Mouse (Mus musculus) 416B (cell line): ENCODE measurements around the gene Trim28.

Source experiments
- DNase-seq: peaks from one replicate; pipeline ENCODE4 v3.0.0; 2011; ENCODE audit warnings: low read depth

Trim28 gene

GRCm38 (mm10) chr7:13001584-13001983 lies 2.7 kb downstream of the Trim28 start:
- no peak for DNase-seq

DNA sequence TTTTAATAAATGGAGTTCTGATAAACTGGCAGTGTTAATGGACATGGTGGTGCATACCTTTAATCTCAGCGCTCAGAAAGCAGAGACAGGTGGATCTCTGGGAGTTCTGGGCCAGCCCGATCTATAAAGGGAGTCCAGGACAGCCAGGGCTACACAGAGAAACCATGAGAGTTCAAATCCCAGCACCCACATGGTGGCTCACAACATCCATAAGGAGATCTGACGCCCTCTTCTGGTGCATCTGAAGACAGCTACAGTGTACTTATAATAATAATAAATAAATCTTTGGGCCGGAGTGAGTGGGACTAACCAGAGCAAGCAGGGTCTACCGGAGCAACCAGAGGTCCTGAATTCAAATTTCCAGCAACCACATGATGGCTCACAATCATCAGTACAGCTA lies 4.5 kb downstream of the Trim28 start:
- peak; percentile 43 for DNase-seq

DNA sequence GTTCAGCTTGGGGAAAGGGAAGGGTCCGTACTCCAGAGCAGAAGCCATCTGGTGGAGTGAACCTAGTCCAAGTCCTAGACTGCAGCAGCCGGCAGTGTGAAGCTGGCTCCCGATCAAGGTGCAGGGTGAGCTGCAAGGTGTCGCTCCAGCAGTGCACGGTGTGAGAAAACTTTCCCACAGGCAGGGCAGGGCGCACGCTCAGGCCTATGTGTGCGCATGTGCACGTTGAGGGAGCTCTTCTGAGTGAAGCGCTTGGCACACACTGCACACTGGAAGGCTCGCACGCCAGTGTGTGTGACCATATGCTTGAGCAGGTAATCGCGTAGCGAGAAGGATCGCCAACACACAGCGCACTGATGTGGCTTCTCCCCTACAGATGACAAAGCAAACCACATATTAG lies 7.1 kb downstream of the Trim28 start:
- DNase-seq, result no peak

GRCm38 (mm10) chr7:13006531-13006930 lies 7.6 kb downstream of the Trim28 start:
- no peak for DNase-seq

DNA sequence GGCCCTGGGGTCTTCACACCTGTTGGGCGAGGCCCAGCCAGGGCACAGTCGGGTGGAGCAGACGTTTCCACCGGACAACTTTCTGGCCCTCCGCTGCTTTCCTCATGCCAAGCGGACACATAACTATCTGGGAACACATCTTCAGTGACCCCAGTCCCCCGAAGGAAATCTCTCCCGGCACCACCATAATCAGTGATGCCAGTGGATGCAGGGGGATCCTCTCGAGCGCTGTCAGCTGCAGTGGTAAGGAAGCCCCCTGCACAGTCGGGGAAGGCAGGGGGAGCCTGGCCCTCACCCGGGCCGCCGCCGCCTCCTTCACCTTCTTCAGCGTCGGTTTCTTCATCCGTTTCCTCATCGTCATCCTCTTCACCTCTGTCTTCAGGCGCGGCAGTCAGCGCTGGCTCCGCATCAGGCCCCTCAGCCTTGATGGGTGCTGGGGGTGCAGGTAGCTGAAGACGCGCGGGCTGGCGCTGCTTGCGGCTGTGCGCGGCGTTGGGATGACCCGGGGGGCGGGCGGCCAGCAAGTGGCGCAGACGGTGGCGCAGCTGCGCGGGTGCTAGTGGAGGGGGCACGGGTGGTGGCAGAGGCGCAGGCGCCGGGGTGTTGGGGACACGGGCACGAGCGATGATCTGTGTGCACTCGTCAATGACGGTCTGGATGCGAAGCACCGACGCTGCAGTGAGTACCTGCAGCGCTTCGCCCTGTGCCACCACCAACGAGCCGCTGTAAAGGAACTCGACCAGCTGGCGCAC lies 8.6 kb downstream of the Trim28 start:
- DNase-seq, result no peak

GRCm38 (mm10) chr7:13009143-13010004 lies 10.5 kb downstream of the Trim28 start:
- DNase-seq, result peak; percentile 99

DNA sequence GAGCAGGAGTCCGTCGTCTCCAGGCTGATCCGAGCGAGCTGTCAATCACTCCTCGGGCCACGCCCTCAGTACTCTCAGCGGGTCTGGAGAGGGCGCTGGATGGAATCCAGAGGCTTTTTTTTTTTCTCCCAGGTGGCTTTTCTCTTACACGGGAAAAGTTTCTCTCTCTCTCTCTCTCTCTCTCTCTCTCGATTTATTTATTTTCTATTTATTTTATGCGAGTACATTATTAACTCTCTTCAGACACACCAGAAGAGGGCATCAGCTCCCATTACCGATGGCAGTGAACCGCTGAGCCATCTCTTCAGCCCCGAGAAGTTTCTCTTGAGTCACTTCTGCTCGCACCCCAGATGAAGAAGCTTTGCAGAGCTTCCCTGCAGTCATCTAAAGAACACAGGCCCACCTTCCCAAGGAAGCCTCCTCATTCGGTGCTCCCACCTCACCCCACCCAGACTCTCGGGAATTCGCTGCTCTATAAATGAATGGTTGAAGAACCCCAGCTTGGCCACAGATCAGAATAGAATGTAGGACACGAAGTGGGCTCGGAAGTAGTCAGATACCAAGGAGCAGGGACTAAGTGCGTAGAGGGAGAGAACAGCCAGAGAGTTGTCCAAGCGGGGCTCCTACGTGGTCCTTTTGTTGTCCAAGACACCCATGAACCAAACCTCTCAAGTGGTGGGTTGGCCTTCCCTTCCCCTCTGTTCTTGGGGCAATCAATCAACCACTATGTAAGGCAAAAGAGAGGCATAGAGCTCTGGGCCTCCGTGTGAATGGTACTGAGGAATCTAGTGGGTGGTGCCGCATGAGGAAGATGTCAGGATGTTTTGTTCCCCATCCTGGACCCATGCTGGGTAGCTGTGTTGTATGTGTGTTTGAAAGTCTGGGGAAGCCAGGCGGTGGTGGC lies 11.3 kb downstream of the Trim28 start, which contains the start of gene Zbtb45:
Gene Zbtb45, minus strand, starts transcription at position 30 of the 904 bp plus-strand sequence.
- peak; percentile 36 for DNase-seq

- no peak for DNase-seq
These were observed 14.8 kb downstream of the Trim28 start for GRCm38 (mm10) chr7:13013671-13014070.

GRCm38 (mm10) chr7:13014275-13014839 lies 15.4 kb downstream of the Trim28 start:
- no peak for DNase-seq

- no peak for DNase-seq
These were observed 16.3 kb downstream of the Trim28 start for GRCm38 (mm10) chr7:13015217-13015616.

GRCm38 (mm10) chr7:13022773-13023535 lies 24.0 kb downstream of the Trim28 start:
- peak; percentile 96 for DNase-seq

DNA sequence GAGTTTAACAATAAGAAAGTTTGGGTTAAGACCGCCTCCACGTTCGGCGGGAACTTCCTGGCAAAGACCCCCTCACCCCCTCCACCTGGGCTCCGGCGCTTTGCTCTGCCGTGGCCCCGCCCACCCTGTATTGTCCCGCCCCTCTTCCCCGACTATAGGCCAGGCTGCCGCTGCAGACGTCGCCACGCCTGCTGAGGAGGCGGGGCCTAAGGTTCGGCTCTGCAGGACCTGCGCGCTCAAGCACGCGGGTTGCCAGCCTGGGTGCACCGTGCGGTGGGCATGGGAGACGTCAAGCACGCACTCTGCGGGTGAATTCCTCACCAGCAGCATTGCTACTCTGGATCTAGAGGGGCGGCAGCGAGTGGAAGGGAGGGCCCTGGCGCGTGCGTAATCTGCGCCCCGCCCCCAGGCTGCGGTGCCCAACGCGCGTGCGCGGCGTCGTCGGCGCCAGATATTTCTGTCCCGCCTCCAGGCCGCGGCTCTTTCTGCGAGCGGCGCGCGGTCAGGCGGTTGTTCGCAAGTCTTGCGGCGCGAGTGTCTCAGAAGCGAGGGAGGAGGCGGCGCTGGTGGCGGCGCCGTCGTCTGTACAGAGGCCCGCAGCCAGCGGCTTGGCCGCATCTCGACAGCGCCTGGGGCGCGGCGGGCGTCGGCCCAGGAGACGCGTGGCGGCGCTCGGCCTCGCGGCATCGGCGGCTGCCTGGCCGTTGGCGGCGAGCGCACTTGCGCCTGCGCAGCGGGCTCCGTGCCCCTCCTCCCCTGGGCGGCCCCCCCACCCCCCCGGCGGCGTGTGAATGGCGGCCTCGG lies 25.2 kb downstream of the Trim28 start:
- peak; percentile 96 for DNase-seq

GRCm38 (mm10) chr7:13024805-13025204 lies 25.9 kb downstream of the Trim28 start:
- DNase-seq, result peak; percentile 69

GRCm38 (mm10) chr7:13025511-13026112 lies 26.7 kb downstream of the Trim28 start:
- DNase-seq, result no peak

DNA sequence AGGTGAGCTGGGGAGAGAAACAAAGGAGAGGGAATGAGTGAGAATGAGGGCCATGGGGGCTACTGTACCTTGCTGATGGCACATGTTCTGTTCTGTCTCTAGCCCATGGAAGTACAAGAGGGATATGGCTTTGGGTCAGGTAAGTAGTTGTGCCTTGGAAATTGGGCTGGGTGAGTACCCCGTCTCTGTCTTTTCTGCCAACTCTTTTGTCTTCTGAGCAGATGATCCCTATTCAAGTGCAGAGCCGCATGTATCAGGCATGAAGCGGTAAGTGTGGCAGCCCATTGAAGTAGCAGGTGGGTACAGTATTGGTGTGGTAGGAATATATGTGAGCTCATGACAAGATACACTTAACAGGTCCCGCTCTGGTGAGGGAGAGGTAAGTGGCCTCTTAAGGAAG lies 30.1 kb downstream of the Trim28 start:
- DNase-seq, result no peak

- DNase-seq, result peak; percentile 59
These were observed 32.2 kb downstream of the Trim28 start for GRCm38 (mm10) chr7:13031069-13031468.

GRCm38 (mm10) chr7:13031983-13032382 lies 33.1 kb downstream of the Trim28 start:
- DNase-seq, result no peak

DNA sequence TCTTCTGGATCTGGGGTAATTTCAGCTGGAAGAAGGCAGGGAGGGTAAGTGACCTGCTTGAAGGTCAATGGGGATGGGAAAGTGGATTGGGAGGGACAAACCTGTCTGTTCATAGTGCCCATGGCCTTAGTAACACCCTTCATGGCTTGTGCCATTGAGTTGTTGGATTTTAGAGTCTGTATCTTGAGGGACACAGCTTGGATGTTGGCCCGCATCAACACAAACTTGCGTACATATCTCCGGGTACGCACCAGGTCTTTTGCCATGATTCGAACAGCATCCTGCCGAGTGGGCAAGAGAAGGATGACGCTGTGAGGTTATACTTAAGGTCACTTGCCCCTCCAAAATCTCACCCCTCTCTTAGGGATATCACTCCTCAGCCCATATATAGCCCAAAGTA lies 33.6 kb downstream of the Trim28 start:
- DNase-seq, result no peak

GRCm38 (mm10) chr7:13033451-13034147 lies 34.7 kb downstream of the Trim28 start:
- no peak for DNase-seq
